Mouse (Mus musculus): ENCODE data around the gene Slc9a3r2. TPM values are rescaled to one million over a fixed set of nuclear protein-coding genes. Genes with fewer than 3 reads are reported as not detected.
"Not testable (repeated sequence)": the region's sequence is repeated elsewhere in the genome, so short reads cannot be mapped to it uniquely, and the experiment has no call there.

The Slc9a3r2 gene
- polyA plus RNA-seq, 1 experiment from 2014 or later, result 56.7 TPM

DNA sequence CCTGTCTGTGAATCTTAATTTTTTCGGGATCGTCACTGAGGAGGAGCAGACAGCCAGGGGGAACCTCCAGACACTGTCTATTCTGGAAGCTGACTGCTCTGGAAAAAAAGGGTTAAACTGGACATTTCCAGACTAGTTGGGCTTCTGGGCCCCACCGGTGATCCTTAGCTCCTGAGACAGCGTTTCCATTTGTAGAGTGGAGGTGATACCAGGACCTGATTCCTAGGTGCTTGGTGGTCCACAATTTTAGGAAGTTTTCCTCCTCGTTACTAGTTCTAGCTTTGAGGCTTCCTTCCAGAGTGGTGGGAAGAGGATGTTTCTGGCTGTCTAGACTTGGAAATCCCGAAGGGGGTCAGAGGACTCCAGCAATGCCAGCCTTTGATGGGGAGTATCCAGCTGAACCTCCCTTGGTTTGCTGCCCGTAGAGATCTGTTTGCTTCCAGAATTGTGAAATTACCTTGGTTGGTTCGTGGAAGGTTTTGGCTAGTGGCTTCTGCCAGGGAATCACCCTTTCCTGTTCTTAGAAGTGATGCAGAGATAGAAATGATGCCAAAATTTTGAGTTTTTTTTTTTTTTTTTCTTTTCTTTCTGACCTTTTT, 20.2 kb upstream of the Slc9a3r2 start:
- H3K4me3 ChIP-seq (ENCODE audit: low read depth, low read length), result peak overlapping the region; percentile 99
- 8% methylated on average over 8 of the region's 8 CpGs for WGBS
- DNase-seq (ENCODE audit: low spot score), result no peak
- 0 out of 2 replicates have a peak overlapping the region, but pooled peaks have one; percentile 86 for H3K27ac ChIP-seq (replicated peaks; ENCODE audit: low read depth, low read length)
- no peaks in the 10 kb centered on the region for H3K36me3 ChIP-seq (ENCODE audit: control insufficient read depth, insufficient read depth, low read length)
- H3K27me3 ChIP-seq (replicated peaks; ENCODE audit: control insufficient read depth, insufficient read depth, low read length), result no peaks in the 10 kb centered on the region
- peak overlapping the region; percentile 98 for H3K9ac ChIP-seq (ENCODE audit: low read depth, low read length)
- H3K4me2 ChIP-seq (ENCODE audit: low read depth, low read length), result peak overlapping the region; percentile 84
- no peak for ATAC-seq (ENCODE audit: low read depth)
- no peaks in the 10 kb centered on the region for H3K9me3 ChIP-seq (ENCODE audit: control insufficient read depth, low read length)
- H3K4me1 ChIP-seq (ENCODE audit: control insufficient read depth, insufficient read depth, low read length), result peaks cover 21% of the 10 kb centered on the region

- DNase-seq (ENCODE audit: low spot score), result peak; percentile 96
- peak within 1 kb of the TSS; percentile 99 for H3K4me3 ChIP-seq (ENCODE audit: low read depth, low read length)
- ATAC-seq (ENCODE audit: low read depth), result peak; percentile 99
- no peaks in the 10 kb centered on the region for H3K9me3 ChIP-seq (ENCODE audit: control insufficient read depth, low read length)
- H3K27ac ChIP-seq (replicated peaks; ENCODE audit: low read depth, low read length), result peak within 1 kb of the TSS; percentile 86
- H3K4me1 ChIP-seq (ENCODE audit: control insufficient read depth, insufficient read depth, low read length), result peaks cover 21% of the 10 kb centered on the region
- WGBS, result 0% methylated on average over 33 of the region's 80 CpGs
- H3K36me3 ChIP-seq (ENCODE audit: control insufficient read depth, insufficient read depth, low read length), result no peaks in the 10 kb centered on the region
- H3K4me2 ChIP-seq (ENCODE audit: low read depth, low read length), result peak within 1 kb of the TSS; percentile 84
- no peaks in the 10 kb centered on the region for H3K27me3 ChIP-seq (replicated peaks; ENCODE audit: control insufficient read depth, insufficient read depth, low read length)
- H3K9ac ChIP-seq (ENCODE audit: low read depth, low read length), result peak within 1 kb of the TSS; percentile 98
Measured at GRCm38 (mm10) chr17:24669545-24670245, 19.6 kb upstream of the Slc9a3r2 start, which contains the start of gene Zfp598. TSS of gene Zfp598 (plus strand) at chr17:24669687.

DNA sequence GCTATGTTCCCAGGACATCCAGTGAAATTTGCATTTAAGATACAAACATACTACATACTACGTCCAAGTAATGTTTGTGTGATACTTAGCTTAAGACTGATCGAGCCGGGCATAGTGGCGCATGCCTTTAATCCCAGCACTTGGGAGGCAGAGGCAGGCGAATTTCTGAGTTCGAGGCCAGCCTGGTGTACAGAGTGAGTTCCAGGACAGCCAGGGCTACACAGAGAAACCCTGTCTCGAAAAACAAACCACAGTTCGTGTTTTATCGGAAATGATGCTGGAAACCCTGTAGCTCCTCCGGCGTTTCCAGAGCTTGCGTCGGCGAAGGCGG, 19.1 kb upstream of the Slc9a3r2 start:
- Histone ChIP-seq H3K4me3 (ENCODE audit: low read depth, low read length) (peak overlapping the region; percentile 99), H3K27ac (replicated peaks; ENCODE audit: low read depth, low read length) (peak overlapping the region; percentile 86), H3K4me2 (ENCODE audit: low read depth, low read length) (peak overlapping the region; percentile 84), H3K4me1 (ENCODE audit: control insufficient read depth, insufficient read depth, low read length) (peaks cover 21% of the 10 kb centered on the region), H3K9ac (ENCODE audit: low read depth, low read length) (peak overlapping the region; percentile 98)
- H3K9me3 ChIP-seq (ENCODE audit: control insufficient read depth, low read length); H3K36me3 ChIP-seq (ENCODE audit: control insufficient read depth, insufficient read depth, low read length); DNase-seq (ENCODE audit: low spot score); H3K27me3 ChIP-seq (replicated peaks; ENCODE audit: control insufficient read depth, insufficient read depth, low read length): not testable (repeated sequence)
- WGBS, result 12% methylated on average over 15 of the region's 15 CpGs
- peak; percentile 9 for ATAC-seq (ENCODE audit: low read depth)

GRCm38 (mm10) chr17:24667416-24667815, 17.3 kb upstream of the Slc9a3r2 start:
- DNase-seq (ENCODE audit: low spot score), result peak; percentile 77

GRCm38 (mm10) chr17:24667011-24667410, 16.9 kb upstream of the Slc9a3r2 start:
- H3K9me3 ChIP-seq (ENCODE audit: control insufficient read depth, low read length); DNase-seq (ENCODE audit: low spot score); H3K9ac ChIP-seq (ENCODE audit: low read depth, low read length); ATAC-seq (ENCODE audit: low read depth); H3K36me3 ChIP-seq (ENCODE audit: control insufficient read depth, insufficient read depth, low read length); H3K27me3 ChIP-seq (replicated peaks; ENCODE audit: control insufficient read depth, insufficient read depth, low read length); H3K4me2 ChIP-seq (ENCODE audit: low read depth, low read length); H3K4me3 ChIP-seq (ENCODE audit: low read depth, low read length); H3K27ac ChIP-seq (replicated peaks; ENCODE audit: low read depth, low read length): not testable (repeated sequence)
- 66% methylated on average over 7 of the region's 7 CpGs for WGBS
- H3K4me1 ChIP-seq (ENCODE audit: control insufficient read depth, insufficient read depth, low read length), result peaks cover 18% of the 10 kb centered on the region

More at GRCm38 (mm10) chr17:24667416-24667815, 17.3 kb upstream of the Slc9a3r2 start:
- Histone ChIP-seq H3K9ac (ENCODE audit: low read depth, low read length) (no peak overlapping the region), H3K9me3 (ENCODE audit: control insufficient read depth, low read length) (no peaks in the 10 kb centered on the region), H3K27me3 (replicated peaks; ENCODE audit: control insufficient read depth, insufficient read depth, low read length) (no peaks in the 10 kb centered on the region), H3K4me3 (ENCODE audit: low read depth, low read length) (no peak overlapping the region), H3K4me1 (ENCODE audit: control insufficient read depth, insufficient read depth, low read length) (peaks cover 21% of the 10 kb centered on the region), H3K4me2 (ENCODE audit: low read depth, low read length) (no peak overlapping the region), H3K27ac (replicated peaks; ENCODE audit: low read depth, low read length) (no peak overlapping the region), H3K36me3 (ENCODE audit: control insufficient read depth, insufficient read depth, low read length) (no peaks in the 10 kb centered on the region)
- ATAC-seq (ENCODE audit: low read depth), result peak; percentile 20; the same call in 1 of the 2 replicates
- 35% methylated on average over 6 of the region's 6 CpGs for WGBS

- peak within 1 kb of the TSS; percentile 62 for H3K9ac ChIP-seq (ENCODE audit: low read depth, low read length)
- H3K4me2 ChIP-seq (ENCODE audit: low read depth, low read length), result peak within 1 kb of the TSS; percentile 93
- DNase-seq (ENCODE audit: low spot score), result no peak
- 1% methylated on average over 40 of the region's 47 CpGs for WGBS
- H3K27me3 ChIP-seq (replicated peaks; ENCODE audit: control insufficient read depth, insufficient read depth, low read length), result peaks cover 36% of the 10 kb centered on the region
- H3K36me3 ChIP-seq (ENCODE audit: control insufficient read depth, insufficient read depth, low read length), result no peaks in the 10 kb centered on the region
- no peaks in the 10 kb centered on the region for H3K9me3 ChIP-seq (ENCODE audit: control insufficient read depth, low read length)
- ATAC-seq (ENCODE audit: low read depth), result peak; percentile 48; the same call in 1 of the 2 replicates
- H3K4me1 ChIP-seq (ENCODE audit: control insufficient read depth, insufficient read depth, low read length), result peaks cover 6% of the 10 kb centered on the region; the same call in 1 of the 2 replicates
- peak within 1 kb of the TSS; percentile 45 for H3K4me3 ChIP-seq (ENCODE audit: low read depth, low read length)
- no peak within 1 kb of the TSS for H3K27ac ChIP-seq (replicated peaks; ENCODE audit: low read depth, low read length)
Measured at GRCm38 (mm10) chr17:24658017-24658758, 8.1 kb upstream of the Slc9a3r2 start, which contains the start of gene Npw. TSS of gene Npw (minus strand) at chr17:24658457.

GRCm38 (mm10) chr17:24654969-24655368, 4.8 kb upstream of the Slc9a3r2 start:
- WGBS, result 66% methylated on average over 4 of the region's 4 CpGs
- no peak for ATAC-seq (ENCODE audit: low read depth)
- no peak overlapping the region for H3K4me3 ChIP-seq (ENCODE audit: low read depth, low read length)
- no peaks in the 10 kb centered on the region for H3K9me3 ChIP-seq (ENCODE audit: control insufficient read depth, low read length)
- peaks cover 9% of the 10 kb centered on the region for H3K4me1 ChIP-seq (ENCODE audit: control insufficient read depth, insufficient read depth, low read length)
- no peaks in the 10 kb centered on the region for H3K36me3 ChIP-seq (ENCODE audit: control insufficient read depth, insufficient read depth, low read length)
- no peak overlapping the region for H3K4me2 ChIP-seq (ENCODE audit: low read depth, low read length)
- no peak overlapping the region for H3K9ac ChIP-seq (ENCODE audit: low read depth, low read length)
- peaks cover 36% of the 10 kb centered on the region for H3K27me3 ChIP-seq (replicated peaks; ENCODE audit: control insufficient read depth, insufficient read depth, low read length)
- no peak for DNase-seq (ENCODE audit: low spot score)
- no peak overlapping the region for H3K27ac ChIP-seq (replicated peaks; ENCODE audit: low read depth, low read length)

DNA sequence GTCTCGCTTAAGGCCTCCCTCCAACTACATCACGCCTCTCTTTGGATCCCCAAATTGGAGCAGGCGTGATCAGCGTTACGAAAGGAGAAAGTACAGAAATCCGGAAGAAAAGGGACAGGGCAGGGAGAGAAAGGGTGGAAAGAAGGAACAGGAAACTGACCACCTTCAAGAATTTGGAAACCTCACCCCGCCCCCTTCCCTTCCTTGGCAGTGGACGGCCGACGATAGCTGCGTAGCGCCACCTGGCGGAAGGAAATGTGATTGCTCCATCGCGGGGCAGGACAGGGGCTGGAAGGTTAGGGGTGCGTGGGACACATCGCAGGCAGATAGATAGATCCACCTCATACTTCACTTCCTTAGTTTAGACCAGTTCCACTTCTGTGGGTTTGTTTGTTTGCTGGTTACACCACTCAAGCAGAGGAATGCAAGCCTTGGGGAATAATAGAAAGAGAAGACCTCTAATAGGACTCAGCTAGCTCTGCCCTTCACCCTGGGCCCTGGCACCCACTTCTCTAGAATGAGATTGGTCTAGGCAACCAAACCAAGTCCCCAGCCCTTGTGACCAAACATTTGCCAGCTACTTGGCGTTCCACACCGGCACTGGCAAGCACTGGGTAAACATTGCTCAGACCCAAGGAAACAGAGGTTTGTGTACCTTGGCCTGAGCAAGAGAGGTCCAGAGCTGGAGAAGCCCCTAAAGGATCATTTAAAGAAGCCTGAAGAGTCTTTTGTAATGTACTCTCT, 4.0 kb upstream of the Slc9a3r2 start:
- Histone ChIP-seq H3K27me3 (replicated peaks; ENCODE audit: control insufficient read depth, insufficient read depth, low read length) (peaks cover 27% of the 10 kb centered on the region), H3K4me2 (ENCODE audit: low read depth, low read length) (peak overlapping the region; percentile 63), H3K27ac (replicated peaks; ENCODE audit: low read depth, low read length) (no peak overlapping the region), H3K4me1 (ENCODE audit: control insufficient read depth, insufficient read depth, low read length) (peaks cover 10% of the 10 kb centered on the region), H3K9me3 (ENCODE audit: control insufficient read depth, low read length) (no peaks in the 10 kb centered on the region), H3K4me3 (ENCODE audit: low read depth, low read length) (peak overlapping the region; percentile 28), H3K9ac (ENCODE audit: low read depth, low read length) (peak overlapping the region; percentile 26; the same call in 1 of the 2 replicates), H3K36me3 (ENCODE audit: control insufficient read depth, insufficient read depth, low read length) (no peaks in the 10 kb centered on the region)
- DNase-seq (ENCODE audit: low spot score) (peak; percentile 86), ATAC-seq (ENCODE audit: low read depth) (peak; percentile 69)
- 6% methylated on average over 17 of the region's 19 CpGs for WGBS

Data from embryonic facial prominence, embryonic 14.5 days (tissue).